Mouse (Mus musculus) activated CD4-positive, CD25-positive, alpha-beta regulatory T cell, adult 4 months (primary cell): ENCODE data around the gene Tat. TPM values are rescaled to one million over a fixed set of nuclear protein-coding genes. Genes with fewer than 3 reads are reported as not detected.

Experiments used
- polyA plus RNA-seq, 2 experiments: library from polyadenylated mRNA; unstranded; fragments of 100-300 nt; shearing (Covaris generic); gene quantifications; one replicate each; pipeline ENCODE4 v1.2.1; 2017

Tat gene
- polyA plus RNA-seq, 2 experiments from 2014 or later: not detected

Other genes starting within 250 kb of the Tat start
- 10 to 100 TPM; 28.9 to 29.2 TPM for gene Ap1g1, start 211.9 kb upstream of the Tat start, polyA plus RNA-seq
- 1 to 10 TPM; 1.0 to 1.3 TPM for gene Phlpp2, start 121.9 kb upstream of the Tat start, polyA plus RNA-seq
- gene Marveld3, start 28.2 kb upstream of the Tat start, polyA plus RNA-seq: not detected
- gene Chst4, start 49.3 kb downstream of the Tat start, polyA plus RNA-seq: not detected
- gene Zfp612, start 89.3 kb downstream of the Tat start, polyA plus RNA-seq: 1 to 10 TPM; 1.3 to 1.7 TPM
- gene Gm21964, start 110.8 kb downstream of the Tat start, polyA plus RNA-seq: not detected
- gene Gm17720, start 112.3 kb downstream of the Tat start, polyA plus RNA-seq: not detected
- gene Calb2, start 177.8 kb downstream of the Tat start, polyA plus RNA-seq: not detected
- 1 to 10 TPM; 6.3 to 6.9 TPM for gene Cmtr2, start 225.2 kb downstream of the Tat start, polyA plus RNA-seq